Mouse (Mus musculus) mesoderm, embryonic 11.5 days (tissue): ENCODE measurements around the gene Crcp.

Experiments
- DNase-seq: peaks from one replicate; pipeline ENCODE4 v3.0.0-alpha.2; 2012; ENCODE audit warnings: low read depth, low spot score

The Crcp gene

DNA sequence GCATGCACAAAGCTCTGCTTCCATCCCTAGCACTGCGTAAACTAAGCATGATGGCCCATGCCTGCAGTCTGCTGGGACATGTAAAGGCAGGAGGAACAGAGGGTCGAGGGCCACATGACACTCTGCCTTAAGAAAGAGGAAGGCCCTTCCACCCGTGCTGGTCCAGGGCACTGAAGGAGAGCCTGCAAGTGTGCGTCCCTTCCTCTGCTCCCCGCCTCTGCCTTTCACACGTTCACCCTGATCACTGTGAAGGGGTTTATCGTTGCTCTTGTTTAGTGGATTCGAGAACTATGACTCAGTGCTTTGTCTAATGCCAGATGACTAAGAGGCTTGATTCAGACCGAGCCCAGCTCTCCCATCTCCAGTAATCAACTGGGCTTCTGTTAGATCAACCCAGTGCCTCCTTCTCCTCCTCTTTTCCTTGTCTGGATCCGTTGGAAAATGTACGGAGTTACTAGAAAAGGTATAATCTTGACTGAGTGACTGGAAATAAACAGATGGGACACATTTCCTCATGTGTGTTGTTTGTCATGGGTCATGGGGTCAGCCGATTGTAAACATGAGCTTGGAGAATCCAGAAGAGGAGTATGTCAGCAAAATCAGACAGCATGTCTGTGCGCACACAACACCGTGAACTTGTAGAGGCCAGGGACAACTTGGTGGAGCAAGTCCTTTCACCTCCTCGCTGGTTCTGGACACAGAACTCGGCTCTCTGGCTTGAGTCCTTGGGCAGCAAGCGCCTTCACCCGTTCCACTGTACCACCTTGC is 60.7 kb downstream of the Crcp start:
- DNase-seq, result no peak

DNA sequence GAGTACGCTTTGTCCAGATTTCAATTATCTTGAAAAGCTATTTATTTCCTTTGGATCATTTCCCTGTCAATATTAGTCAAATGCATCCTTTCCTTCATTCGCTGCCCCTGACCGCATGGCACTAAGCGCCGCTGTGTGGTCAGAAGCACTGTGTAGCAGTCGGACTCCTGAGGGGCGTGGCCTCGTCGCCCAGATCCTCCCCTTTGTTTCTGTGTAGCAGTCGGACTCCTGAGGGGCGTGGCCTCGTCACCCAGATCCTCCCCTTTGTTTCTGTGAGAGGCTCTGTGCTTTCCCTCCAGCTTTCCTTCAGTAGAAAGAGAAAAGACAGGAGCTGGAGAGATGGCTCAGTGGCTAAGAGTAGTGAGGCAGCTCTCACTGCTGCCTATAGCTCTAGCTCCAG is 67.7 kb downstream of the Crcp start:
- DNase-seq, result no peak

DNA sequence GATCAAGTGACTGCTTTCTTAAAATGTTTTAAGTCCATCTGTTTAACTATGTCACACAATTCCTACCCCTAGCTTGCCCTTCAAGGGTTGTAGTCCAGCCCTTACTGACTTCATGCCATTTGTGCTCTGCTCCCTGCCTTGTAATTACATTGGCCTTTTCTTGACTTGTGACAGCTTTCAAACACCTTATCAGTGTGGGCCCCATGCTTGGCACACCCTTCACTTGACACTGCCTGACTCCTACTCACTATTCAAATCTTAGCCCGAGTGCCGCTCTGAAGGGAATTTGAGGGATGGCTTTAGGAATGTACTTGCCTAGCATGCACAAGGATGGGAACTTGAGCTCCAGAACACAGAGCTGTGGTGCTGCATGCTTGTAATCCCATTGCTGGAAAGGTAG is 68.7 kb downstream of the Crcp start:
- DNase-seq, result no peak

DNA sequence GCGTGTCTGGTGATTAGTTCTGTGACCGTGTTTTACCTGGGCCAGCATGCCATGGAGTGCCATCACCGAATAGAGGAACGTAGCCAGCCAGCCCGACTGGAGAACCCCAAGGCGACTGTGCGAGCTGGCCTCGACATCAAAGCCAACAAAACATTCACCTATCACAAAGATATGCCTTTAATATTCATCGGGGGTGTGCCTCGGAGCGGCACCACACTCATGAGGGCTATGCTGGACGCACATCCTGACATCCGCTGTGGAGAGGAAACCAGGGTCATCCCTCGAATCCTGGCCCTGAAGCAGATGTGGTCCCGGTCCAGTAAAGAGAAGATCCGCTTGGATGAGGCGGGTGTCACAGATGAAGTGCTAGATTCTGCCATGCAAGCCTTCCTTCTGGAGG is 72.6 kb downstream of the Crcp start:
- DNase-seq, result no peak

DNA sequence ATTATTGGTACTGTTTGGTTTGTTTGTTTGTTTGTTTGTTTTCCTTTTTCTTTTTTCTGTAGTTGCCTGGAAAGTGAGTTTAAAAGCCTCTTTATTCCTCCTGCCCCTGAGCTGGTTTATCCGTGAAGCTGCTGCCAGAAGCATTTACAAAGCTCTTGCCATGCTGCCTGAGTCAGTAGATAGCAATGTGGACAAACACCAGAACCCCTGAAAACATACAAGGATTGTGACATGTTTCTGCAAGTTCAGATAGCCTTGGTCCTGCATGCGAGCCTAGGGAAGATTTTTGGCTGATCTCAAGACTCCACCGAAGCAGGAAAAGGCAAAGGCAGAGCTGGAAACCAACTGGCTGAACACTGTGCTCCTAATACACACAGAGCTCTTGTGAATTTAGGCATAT is 80.3 kb downstream of the Crcp start:
- no peak for DNase-seq
